Mouse (Mus musculus) stomach, embryonic 15.5 days (tissue): ENCODE data around the gene Wdfy2. TPM values are rescaled to one million over a fixed set of nuclear protein-coding genes. Genes with fewer than 3 reads are reported as not detected.

Source experiments
- ATAC-seq: fragments of 200-750 bp; cut with Nextera tagmentation; 2 replicates; pipeline ENCODE4 v1.8.0; 2017; ENCODE audit warnings: low read depth, moderate number of reproducible peaks, moderate TSS enrichment; ENCODE audit not compliant: insufficient read depth, low FRiP score
- H3K27ac ChIP-seq: fragments of 300-500 bp; sonication (generic); 2 replicates; pipeline ENCODE4 v1.5.1; 2015; ENCODE audit warnings: mild to moderate bottlenecking, inconsistent platforms
- H3K27me3 ChIP-seq: fragments of 300-500 bp; sonication (generic); replicated peaks from 2 replicates; pipeline ENCODE4 v1.6.1; 2015; ENCODE audit warnings: inconsistent platforms
- H3K36me3 ChIP-seq: fragments of 300-500 bp; sonication (generic); 2 replicates; pipeline ENCODE4 v1.6.1; 2015; ENCODE audit warnings: inconsistent platforms
- H3K4me1 ChIP-seq: fragments of 300-500 bp; sonication (generic); 2 replicates; pipeline ENCODE4 v1.6.1; 2015; ENCODE audit warnings: inconsistent platforms
- H3K4me2 ChIP-seq: fragments of 300-500 bp; sonication (generic); 2 replicates; pipeline ENCODE4 v1.6.1; 2015; ENCODE audit warnings: mild to moderate bottlenecking, inconsistent platforms
- H3K4me3 ChIP-seq: fragments of 300-500 bp; sonication (generic); replicated peaks from 2 replicates; pipeline ENCODE4 v1.5.1; 2015; ENCODE audit warnings: inconsistent platforms
- H3K9ac ChIP-seq: fragments of 300-500 bp; sonication (generic); 2 replicates; pipeline ENCODE4 v1.6.1; 2015; ENCODE audit warnings: inconsistent platforms
- H3K9me3 ChIP-seq: fragments of 300-500 bp; sonication (generic); 2 replicates; pipeline ENCODE4 v1.6.1; 2016; ENCODE audit warnings: inconsistent platforms
- WGBS: fragments of 180-500 bp; shearing (Covaris S2); methylation state at CpG from one replicate; pipeline ENCODE4 v1.1.7; 2015; 5-methylcytosine and 5-hydroxymethylcytosine counted together
- microRNA-seq: library from miRNA; unstranded; fragments of <30 nt; microRNA quantifications from one replicate; pipeline ENCODE4, GENCODE M21; 2016
- polyA plus RNA-seq: library from polyadenylated mRNA; unstranded; fragments of >200 nt; fragmentation: Nextera tagmentation; extraction: Ambion mirVana; gene quantifications from 2 replicates; pipeline ENCODE4 v1.2.1, GENCODE M21; 2015

The Wdfy2 gene
- polyA plus RNA-seq, 1 experiment from 2014 or later: 5.0 TPM

GRCm38 (mm10) chr14:62998977-62999376, 161.5 kb downstream of the Wdfy2 start:
- no peak for ATAC-seq
- Histone ChIP-seq H3K9me3 (no peaks in the 10 kb centered on the region), H3K4me2 (no peak overlapping the region)

GRCm38 (mm10) chr14:63002588-63002987, 165.1 kb downstream of the Wdfy2 start:
- WGBS: 66% methylated on average over 2 of the region's 2 CpGs
- no peak overlapping the region for H3K4me3 ChIP-seq
- no peak for ATAC-seq

More at GRCm38 (mm10) chr14:62998977-62999376, 161.5 kb downstream of the Wdfy2 start:
- no peaks in the 10 kb centered on the region for H3K36me3 ChIP-seq
- H3K4me1 ChIP-seq: no peaks in the 10 kb centered on the region
- H3K27me3 ChIP-seq: no peaks in the 10 kb centered on the region
- no peak overlapping the region for H3K9ac ChIP-seq
- no peak overlapping the region for H3K27ac ChIP-seq
- H3K4me3 ChIP-seq: no peak overlapping the region
- 73% methylated on average over 4 of the region's 4 CpGs for WGBS

More at GRCm38 (mm10) chr14:63002588-63002987, 165.1 kb downstream of the Wdfy2 start:
- Histone ChIP-seq H3K4me1 (no peaks in the 10 kb centered on the region), H3K27ac (no peak overlapping the region), H3K36me3 (no peaks in the 10 kb centered on the region), H3K27me3 (no peaks in the 10 kb centered on the region), H3K4me2 (no peak overlapping the region), H3K9ac (no peak overlapping the region), H3K9me3 (no peaks in the 10 kb centered on the region)

Small RNA genes within 50 kb of the gene (microRNA-seq; reads per million reads assigned to microRNA genes)
- gene Mir6541 (not detected), gene Mir8098 (1.2 reads per million)

Other genes with a start within 250 kb of the Wdfy2 start
- gene Serpine3, start 174.0 kb upstream of the Wdfy2 start, polyA plus RNA-seq: not detected in 2 replicates
- gene Ints6, start 76.5 kb upstream of the Wdfy2 start, polyA plus RNA-seq: 21.9 and 22.4 TPM in 2 replicates
- not detected in 2 replicates for gene Defb48, start 146.8 kb downstream of the Wdfy2 start, polyA plus RNA-seq
- not detected in 2 replicates for gene Defb47, start 160.4 kb downstream of the Wdfy2 start, polyA plus RNA-seq
- not detected in 2 replicates for gene Defb43, start 174.1 kb downstream of the Wdfy2 start, polyA plus RNA-seq
- 0.17 TPM in 1 of 2 replicates, not detected in the other for gene Defb42, start 209.3 kb downstream of the Wdfy2 start, polyA plus RNA-seq
- not detected in 2 replicates for gene Defb30, start 212.3 kb downstream of the Wdfy2 start, polyA plus RNA-seq